Mouse (Mus musculus) cortical plate, adult 2 months (tissue): Measurements from ENCODE around the gene Tmem121.

Source experiments
- CTCF ChIP-seq: fragments of 200-500 bp; IDR thresholded peaks from 2 replicates; pipeline ENCODE4 v1.5.1; 2011; ENCODE audit warnings: mild to moderate bottlenecking, control low read depth, low read length; ENCODE audit not compliant: insufficient read depth; ENCODE audit errors: extremely low read depth
- POLR2A ChIP-seq: fragments of 200-500 bp; IDR thresholded peaks from 2 replicates; pipeline ENCODE4 v1.6.1; 2011; ENCODE audit warnings: mild to moderate bottlenecking, low read length, control low read depth; ENCODE audit not compliant: insufficient read depth; ENCODE audit errors: extremely low read depth

DNA sequence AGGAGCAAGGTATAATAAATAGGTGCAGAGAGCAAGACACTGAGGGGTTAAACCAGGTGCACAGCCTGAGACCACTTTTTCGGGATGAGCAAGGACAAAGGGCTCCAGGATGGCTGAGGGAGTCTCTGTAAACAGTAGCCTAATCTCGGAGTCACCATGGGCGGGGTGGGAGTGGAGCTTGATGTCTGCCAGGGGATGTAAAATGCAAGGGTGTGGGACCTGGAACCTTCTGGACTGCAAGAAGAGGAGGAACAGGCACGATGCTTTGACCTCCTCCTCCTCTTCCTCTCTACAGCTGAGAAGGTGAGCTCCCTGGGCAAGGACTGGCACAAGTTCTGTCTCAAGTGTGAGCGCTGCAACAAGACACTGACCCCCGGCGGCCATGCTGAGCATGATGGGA is 42.6 kb upstream of the Tmem121 start:
- TF ChIP-seq CTCF, result no peak
- TF ChIP-seq POLR2A, result no peak
